Mouse (Mus musculus): ENCODE results near the gene Phka1.

DNA sequence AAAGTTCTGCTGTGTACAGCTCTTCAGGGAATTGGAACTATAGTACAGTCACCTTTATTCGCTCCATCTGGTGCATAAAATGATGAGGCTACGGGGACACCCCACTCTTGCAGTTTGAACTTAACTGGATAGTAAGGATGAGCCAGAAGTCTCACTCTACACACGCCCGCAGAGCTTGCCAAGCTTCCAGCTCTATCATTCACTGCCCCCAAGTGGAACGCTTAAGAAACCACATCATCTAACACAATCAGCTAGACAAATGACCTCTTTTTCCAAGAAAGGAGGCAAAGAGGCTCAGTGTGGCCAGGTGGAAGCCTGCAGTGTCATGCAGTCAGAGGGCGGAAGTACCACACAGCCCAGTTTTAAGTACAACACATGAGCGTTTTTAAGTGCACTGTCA, 158.5 kb downstream of the Phka1 start:
- TF ChIP-seq POLR2A (IDR thresholded peaks at IDR 0.05; ENCODE audit: insufficient read depth, low read depth, low read length) = no peak
- TF ChIP-seq CTCF (IDR thresholded peaks at IDR 0.05) = no peak
- no peak for TF ChIP-seq EP300 (IDR thresholded peaks at IDR 0.05; ENCODE audit: insufficient read depth, low read depth, low read length)

Measured in heart, adult 2 months (tissue).